Mouse (Mus musculus): ENCODE measurements at regions not wholly inside any gene's neighbourhood (a gene's known extent, or its start where the extent isn't known, plus 50 kb on each side); places are given as distances from the start of the nearest gene placed in this dataset.
A peak's percentile ranks its signal among the peaks of the same experiment; 100 is the strongest.

- DNase-seq, result no peak
Observed at GRCm38 (mm10) chr3:77993700-77994099, 1292.6 kb downstream of the Rapgef2 start.

GRCm38 (mm10) chr3:77944801-77945200 is 1341.5 kb downstream of the Rapgef2 start:
- DNase-seq, result no peak

- DNase-seq, result no peak
Observed at GRCm38 (mm10) chr3:77897244-77897643, 1389.1 kb downstream of the Rapgef2 start.

- no peak for DNase-seq
Observed at GRCm38 (mm10) chr3:77887634-77888033, 1398.7 kb downstream of the Rapgef2 start.

GRCm38 (mm10) chr3:77848717-77849241 is 1437.5 kb downstream of the Rapgef2 start:
- DNase-seq, result peak; percentile 3

- DNase-seq, result no peak
Observed at GRCm38 (mm10) chr3:77832230-77832805, 1454.0 kb downstream of the Rapgef2 start.

- DNase-seq, result no peak
Observed at GRCm38 (mm10) chr3:77831760-77832159, 1454.6 kb downstream of the Rapgef2 start.

- no peak for DNase-seq
Observed at GRCm38 (mm10) chr3:77831256-77831655, 1455.1 kb downstream of the Rapgef2 start.

GRCm38 (mm10) chr3:77830219-77830618 is 1456.1 kb downstream of the Rapgef2 start:
- DNase-seq, result no peak

- DNase-seq, result no peak
Observed at GRCm38 (mm10) chr3:77800776-77801175, 1485.5 kb downstream of the Rapgef2 start.

- DNase-seq, result no peak
Observed at GRCm38 (mm10) chr3:77781783-77782182, 1504.5 kb downstream of the Rapgef2 start.

- no peak for DNase-seq
Observed at GRCm38 (mm10) chr3:77781332-77781731, 1505.0 kb downstream of the Rapgef2 start.

GRCm38 (mm10) chr3:77758840-77759361 is 1527.4 kb downstream of the Rapgef2 start:
- no peak for DNase-seq

- DNase-seq, result no peak
Observed at GRCm38 (mm10) chr3:77758295-77758694, 1528.0 kb downstream of the Rapgef2 start.

- DNase-seq, result no peak
Observed at GRCm38 (mm10) chr3:77742146-77742545, 1544.2 kb downstream of the Rapgef2 start.

GRCm38 (mm10) chr3:77717840-77718239 is 1568.5 kb downstream of the Rapgef2 start:
- DNase-seq, result no peak

- no peak for DNase-seq
Observed at GRCm38 (mm10) chr3:77695571-77695970, 1590.7 kb downstream of the Rapgef2 start.

- DNase-seq, result no peak
Observed at GRCm38 (mm10) chr3:77666366-77666765, 1592.3 kb downstream of the Fstl5 start.

- DNase-seq, result no peak
Observed at GRCm38 (mm10) chr3:77653881-77654280, 1579.8 kb downstream of the Fstl5 start.
